Mouse (Mus musculus) ES-Bruce4 (cell line): Measurements from ENCODE around the gene Lamc3. TPM values are rescaled to one million over a fixed set of nuclear protein-coding genes. Genes with fewer than 3 reads are reported as not detected.
"Not testable (repeated sequence)": the region's sequence is repeated elsewhere in the genome, so short reads cannot be mapped to it uniquely, and the experiment has no call there.

ENCODE experiments used
- H3K27ac ChIP-seq: 2 replicates; pipeline ENCODE4 v1.5.1; 2012; ENCODE audit warnings: low read length, inconsistent platforms; ENCODE audit not compliant: insufficient read depth
- H3K27me3 ChIP-seq: 2 replicates; pipeline ENCODE4 v1.6.1; 2012; ENCODE audit warnings: mild to moderate bottlenecking, low read length, inconsistent platforms; ENCODE audit not compliant: control insufficient read depth, poor library complexity, insufficient read depth, severe bottlenecking
- H3K36me3 ChIP-seq: 2 replicates; pipeline ENCODE4 v1.6.1; 2012; ENCODE audit warnings: inconsistent platforms, mild to moderate bottlenecking, low read length, moderate library complexity; ENCODE audit not compliant: control insufficient read depth, poor library complexity, insufficient read depth, severe bottlenecking
- H3K4me1 ChIP-seq: one replicate; pipeline ENCODE4 v1.8.1; 2011; ENCODE audit warnings: low read length; ENCODE audit not compliant: control insufficient read depth, insufficient read depth
- H3K4me3 ChIP-seq: 2 replicates; pipeline ENCODE4 v1.5.1; 2011; ENCODE audit warnings: low read depth, mild to moderate bottlenecking, low read length
- H3K9ac ChIP-seq: 2 replicates; pipeline ENCODE4 v1.6.1; 2012; ENCODE audit warnings: low read depth, mild to moderate bottlenecking, inconsistent platforms; ENCODE audit not compliant: poor library complexity, severe bottlenecking
- H3K9me3 ChIP-seq: replicated peaks from 2 replicates; pipeline ENCODE4 v1.6.1; 2012; ENCODE audit warnings: mild to moderate bottlenecking, low read length, inconsistent platforms; ENCODE audit not compliant: control insufficient read depth, poor library complexity, insufficient read depth, severe bottlenecking
- CTCF ChIP-seq: IDR thresholded peaks from one replicate; pipeline ENCODE4 v1.8.1; 2011; ENCODE audit warnings: low read depth, low read length
- EP300 ChIP-seq: IDR thresholded peaks from 2 replicates; pipeline ENCODE4 v1.6.1; 2011; ENCODE audit warnings: low read depth, low read length; ENCODE audit not compliant: insufficient read depth
- POLR2A ChIP-seq: IDR thresholded peaks from one replicate; pipeline ENCODE4 v1.8.1; 2011; ENCODE audit warnings: low read length; ENCODE audit not compliant: insufficient read depth
- polyA plus RNA-seq: library from polyadenylated mRNA; stranded (reverse); fragments of >200 nt; gene quantifications from 2 replicates; pipeline ENCODE4 v1.2.4, GENCODE M21; 2011; ENCODE audit warnings: low read depth; ENCODE audit not compliant: missing spikeins, insufficient read depth, insufficient read length

The Lamc3 gene
- polyA plus RNA-seq, 1 experiment: not detected

DNA sequence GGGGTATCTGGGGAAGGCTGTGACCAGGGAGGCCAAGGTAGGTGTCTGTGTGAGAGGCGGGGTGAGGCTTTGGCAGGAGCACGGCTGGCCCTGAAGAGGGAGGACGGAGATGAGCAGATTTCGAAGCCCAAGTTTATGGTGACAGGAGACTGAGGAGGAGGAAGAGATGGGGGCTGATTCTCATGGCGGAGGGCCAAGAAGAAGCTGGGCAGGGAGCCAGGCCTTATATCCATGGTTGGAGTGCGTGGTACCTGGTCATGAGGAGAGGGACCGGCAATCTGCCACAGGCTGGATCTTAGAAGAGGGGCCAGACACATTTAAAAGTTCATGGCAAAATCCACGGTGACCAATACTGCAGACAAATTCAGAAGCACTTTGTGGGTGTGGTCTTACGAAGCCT, 19.3 kb downstream of the Lamc3 start:
- no peaks in the 10 kb centered on the region for H3K36me3 ChIP-seq
- TF ChIP-seq CTCF: no peak
- TF ChIP-seq POLR2A: no peak
- no peak for TF ChIP-seq EP300
- H3K9me3 ChIP-seq: no peaks in the 10 kb centered on the region
- no peaks in the 10 kb centered on the region for H3K4me1 ChIP-seq
- no peak overlapping the region for H3K27ac ChIP-seq
- no peak overlapping the region for H3K9ac ChIP-seq
- no peak overlapping the region for H3K4me3 ChIP-seq
- no peaks in the 10 kb centered on the region for H3K27me3 ChIP-seq

DNA sequence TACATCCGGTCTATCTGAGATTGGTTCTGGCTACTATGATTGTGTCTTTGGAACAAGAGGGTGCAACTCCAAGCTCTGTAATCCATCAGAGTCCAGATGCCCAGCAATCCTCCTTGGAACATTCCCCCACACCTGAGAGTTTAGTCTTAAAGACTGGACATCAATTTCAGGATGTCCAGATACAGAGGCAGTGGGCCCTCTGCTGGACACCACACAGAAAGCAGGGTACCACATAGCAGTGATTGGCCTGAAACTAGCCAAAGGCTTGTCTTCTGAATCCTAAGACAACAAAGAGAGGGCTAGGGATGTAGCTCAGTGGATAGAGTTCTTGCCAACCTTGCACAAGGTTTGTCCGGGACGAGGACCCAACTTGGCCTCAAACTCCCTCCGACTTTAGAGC, 25.5 kb downstream of the Lamc3 start:
- H3K4me3 ChIP-seq: no peak overlapping the region
- H3K9ac ChIP-seq: no peak overlapping the region
- H3K27me3 ChIP-seq: no peaks in the 10 kb centered on the region
- H3K27ac ChIP-seq: no peak overlapping the region
- no peaks in the 10 kb centered on the region for H3K9me3 ChIP-seq
- H3K4me1 ChIP-seq: no peaks in the 10 kb centered on the region
- TF ChIP-seq CTCF: peak; percentile 61
- TF ChIP-seq EP300: no peak
- no peaks in the 10 kb centered on the region for H3K36me3 ChIP-seq

DNA sequence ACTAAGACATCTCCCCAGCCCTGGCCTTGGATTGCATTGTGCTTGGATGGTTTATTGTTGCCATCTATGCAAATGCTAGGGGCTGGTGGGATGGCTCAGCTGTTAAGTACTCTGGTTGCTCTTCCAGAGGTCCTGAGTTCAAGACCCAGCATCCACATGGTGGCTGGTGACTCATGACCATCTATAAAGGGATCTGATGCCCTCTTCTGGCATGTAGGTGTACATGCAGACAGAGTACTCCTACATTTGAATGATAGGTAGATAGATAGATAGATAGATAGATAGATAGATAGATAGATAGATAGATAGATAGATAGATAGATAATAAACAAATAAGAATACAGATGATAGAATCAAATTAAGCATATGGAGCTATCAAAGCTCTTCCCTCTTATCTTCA, 27.1 kb downstream of the Lamc3 start:
- H3K9ac ChIP-seq, H3K36me3 ChIP-seq, H3K4me3 ChIP-seq, H3K4me1 ChIP-seq, H3K27me3 ChIP-seq, H3K9me3 ChIP-seq, H3K27ac ChIP-seq: not testable (repeated sequence)

DNA sequence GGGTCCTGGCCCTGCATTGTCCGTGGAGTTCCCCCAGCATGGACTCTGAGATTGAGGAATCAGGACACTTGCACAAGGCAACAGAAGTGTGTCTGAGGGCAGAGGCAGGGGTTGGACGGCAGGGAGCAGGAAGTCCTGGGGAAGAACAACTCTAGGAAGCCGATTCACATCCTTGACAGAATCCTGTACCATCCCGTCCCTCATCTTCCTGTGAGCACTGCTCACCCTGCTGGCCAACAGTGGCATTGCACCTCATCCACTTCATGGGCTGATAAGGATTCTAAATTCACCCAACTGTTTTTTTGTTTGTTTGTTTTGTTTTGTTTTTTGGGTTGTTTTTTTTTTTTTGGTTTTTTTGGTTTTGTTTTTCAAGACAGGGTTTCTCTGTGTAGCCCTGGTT, 28.0 kb downstream of the Lamc3 start:
- no peaks in the 10 kb centered on the region for H3K9me3 ChIP-seq
- H3K36me3 ChIP-seq: no peaks in the 10 kb centered on the region
- TF ChIP-seq POLR2A (no peak), CTCF (peak; percentile 94), EP300 (no peak)
- no peaks in the 10 kb centered on the region for H3K27me3 ChIP-seq
- no peak overlapping the region for H3K9ac ChIP-seq
- H3K4me1 ChIP-seq: no peaks in the 10 kb centered on the region
- no peak overlapping the region for H3K27ac ChIP-seq
- H3K4me3 ChIP-seq: no peak overlapping the region

DNA sequence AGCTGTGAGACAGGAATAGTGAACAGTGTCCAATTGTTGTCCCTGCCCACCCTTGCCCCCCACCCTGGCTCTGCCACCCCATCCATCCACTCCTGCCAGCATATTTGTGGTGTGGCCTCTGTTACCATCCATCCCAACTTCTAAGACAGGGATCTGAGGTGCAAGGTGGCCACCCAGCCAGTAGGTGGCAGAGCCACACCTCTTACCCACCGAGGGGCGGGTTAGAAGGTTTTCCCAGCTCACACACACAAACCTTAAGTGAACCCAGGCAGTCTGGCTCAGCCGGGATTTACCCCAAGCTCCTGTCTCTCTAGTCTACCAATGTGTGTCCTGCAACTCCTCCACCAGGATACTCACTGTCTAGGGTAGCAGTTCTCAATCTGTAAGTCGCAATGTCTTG, 30.5 kb downstream of the Lamc3 start:
- Histone ChIP-seq H3K27ac (no peak overlapping the region), H3K27me3 (no peaks in the 10 kb centered on the region), H3K4me3 (no peak overlapping the region), H3K9me3 (no peaks in the 10 kb centered on the region), H3K36me3 (no peaks in the 10 kb centered on the region), H3K4me1 (no peaks in the 10 kb centered on the region), H3K9ac (no peak overlapping the region)
- TF ChIP-seq POLR2A: no peak
- TF ChIP-seq EP300: no peak
- peak; percentile 82 for TF ChIP-seq CTCF

DNA sequence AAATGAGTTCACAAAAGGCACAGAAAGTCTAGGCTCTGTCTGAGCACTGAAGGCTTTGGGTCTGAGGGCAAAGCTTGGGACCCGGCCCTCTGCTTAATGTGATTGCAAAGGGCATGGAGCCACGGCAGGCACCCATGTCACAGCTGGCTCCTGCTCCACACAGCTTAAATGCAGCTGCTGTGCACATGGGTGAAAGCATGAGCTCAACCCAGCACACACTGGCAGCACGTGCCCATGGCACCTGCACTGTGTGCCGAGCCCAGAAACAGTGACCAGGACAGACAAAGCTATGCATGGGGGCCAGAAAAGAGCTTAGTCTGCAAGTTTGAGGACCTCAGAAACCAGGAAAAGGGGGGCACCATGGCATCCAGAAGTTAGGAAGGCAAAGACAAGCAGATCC, 36.6 kb downstream of the Lamc3 start:
- no peaks in the 10 kb centered on the region for H3K27me3 ChIP-seq
- H3K36me3 ChIP-seq: no peaks in the 10 kb centered on the region
- no peak overlapping the region for H3K27ac ChIP-seq
- H3K4me3 ChIP-seq: no peak overlapping the region
- no peak for TF ChIP-seq EP300
- no peak for TF ChIP-seq CTCF
- H3K9me3 ChIP-seq: no peaks in the 10 kb centered on the region
- H3K4me1 ChIP-seq: no peaks in the 10 kb centered on the region
- no peak overlapping the region for H3K9ac ChIP-seq

DNA sequence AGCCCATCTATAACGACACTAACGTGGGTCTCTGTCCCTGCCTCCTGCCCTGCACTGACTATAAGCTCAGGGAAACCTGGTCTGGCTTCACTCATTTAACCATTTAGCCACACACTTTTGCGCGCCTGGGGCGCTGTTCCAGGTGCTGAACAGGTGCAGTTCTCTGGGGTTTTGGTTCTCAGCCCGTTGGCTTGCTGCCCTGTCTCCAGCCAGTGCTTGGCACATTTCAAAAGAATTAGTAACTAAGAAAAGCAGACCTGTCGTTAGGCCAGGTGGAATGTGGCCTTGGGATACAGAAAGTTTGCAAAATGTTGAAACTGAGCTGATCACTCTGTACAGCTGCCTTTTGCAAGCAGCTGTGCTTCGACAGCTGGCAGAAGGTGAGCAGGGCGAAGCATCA, 37.7 kb downstream of the Lamc3 start:
- no peaks in the 10 kb centered on the region for H3K4me1 ChIP-seq
- TF ChIP-seq EP300 (no peak), POLR2A (no peak), CTCF (no peak)
- no peak overlapping the region for H3K9ac ChIP-seq
- H3K27me3 ChIP-seq: no peaks in the 10 kb centered on the region
- no peak overlapping the region for H3K4me3 ChIP-seq
- no peak overlapping the region for H3K27ac ChIP-seq
- H3K9me3 ChIP-seq: no peaks in the 10 kb centered on the region
- H3K36me3 ChIP-seq: no peaks in the 10 kb centered on the region
